Mouse (Mus musculus): ENCODE measurements at regions not wholly inside any gene's neighbourhood (a gene's known extent, or its start where the extent isn't known, plus 50 kb on each side); places are given as distances from the start of the nearest gene placed in this dataset.

- H3K9ac ChIP-seq (replicated peaks; ENCODE audit: low read depth, low read length): no peak overlapping the region
- no peak overlapping the region for H3K4me2 ChIP-seq (ENCODE audit: low read depth, low read length)
- no peak for ATAC-seq (ENCODE audit: insufficient read depth, low read depth)
- H3K4me3 ChIP-seq (ENCODE audit: low read depth, low read length): no peak overlapping the region
- DNase-seq (ENCODE audit: low spot score): no peak
- no peaks in the 10 kb centered on the region for H3K27me3 ChIP-seq (ENCODE audit: control insufficient read depth, insufficient read depth, low read length)
- 75% methylated on average over 2 of the region's 2 CpGs for WGBS
- TF ChIP-seq CTCF (IDR thresholded peaks at IDR 0.05; ENCODE audit: low read depth): no peak
- no peak for TF ChIP-seq EP300 (IDR thresholded peaks at IDR 0.05; ENCODE audit: low read depth)
- H3K4me1 ChIP-seq (ENCODE audit: control insufficient read depth, insufficient read depth): no peaks in the 10 kb centered on the region
- H3K9me3 ChIP-seq (replicated peaks; ENCODE audit: control insufficient read depth, low read length): no peaks in the 10 kb centered on the region
- H3K27ac ChIP-seq (ENCODE audit: low read depth): no peak overlapping the region
- H3K36me3 ChIP-seq (replicated peaks; ENCODE audit: control insufficient read depth, insufficient read depth, low read length): no peaks in the 10 kb centered on the region
Measured at GRCm38 (mm10) chr4:26965831-26966230, 619.1 kb upstream of the Manea start.

GRCm38 (mm10) chr4:26964850-26965249 is 618.2 kb upstream of the Manea start:
- DNase-seq (ENCODE audit: low spot score) (no peak), ATAC-seq (ENCODE audit: insufficient read depth, low read depth) (no peak)
- no peak for TF ChIP-seq CTCF (IDR thresholded peaks at IDR 0.05; ENCODE audit: low read depth)
- no peak for TF ChIP-seq EP300 (IDR thresholded peaks at IDR 0.05; ENCODE audit: low read depth)
- no peaks in the 10 kb centered on the region for H3K27me3 ChIP-seq (ENCODE audit: control insufficient read depth, insufficient read depth, low read length)
- H3K4me3 ChIP-seq (ENCODE audit: low read depth, low read length): no peak overlapping the region
- H3K27ac ChIP-seq (ENCODE audit: low read depth): no peak overlapping the region
- no peak overlapping the region for H3K4me2 ChIP-seq (ENCODE audit: low read depth, low read length)
- no peaks in the 10 kb centered on the region for H3K36me3 ChIP-seq (replicated peaks; ENCODE audit: control insufficient read depth, insufficient read depth, low read length)
- no peaks in the 10 kb centered on the region for H3K9me3 ChIP-seq (replicated peaks; ENCODE audit: control insufficient read depth, low read length)
- WGBS: 65% methylated on average over 2 of the region's 2 CpGs
- H3K9ac ChIP-seq (replicated peaks; ENCODE audit: low read depth, low read length): no peak overlapping the region
- no peaks in the 10 kb centered on the region for H3K4me1 ChIP-seq (ENCODE audit: control insufficient read depth, insufficient read depth)

GRCm38 (mm10) chr4:26944617-26945016 is 597.9 kb upstream of the Manea start:
- no peaks in the 10 kb centered on the region for H3K27me3 ChIP-seq (ENCODE audit: control insufficient read depth, insufficient read depth, low read length)
- no peak for DNase-seq (ENCODE audit: low spot score)
- no peaks in the 10 kb centered on the region for H3K36me3 ChIP-seq (replicated peaks; ENCODE audit: control insufficient read depth, insufficient read depth, low read length)
- no peaks in the 10 kb centered on the region for H3K4me1 ChIP-seq (ENCODE audit: control insufficient read depth, insufficient read depth)
- no peak overlapping the region for H3K4me3 ChIP-seq (ENCODE audit: low read depth, low read length)
- 86% methylated on average over 2 of the region's 2 CpGs for WGBS
- TF ChIP-seq EP300 (IDR thresholded peaks at IDR 0.05; ENCODE audit: low read depth) (no peak), CTCF (IDR thresholded peaks at IDR 0.05; ENCODE audit: low read depth) (no peak)
- H3K9me3 ChIP-seq (replicated peaks; ENCODE audit: control insufficient read depth, low read length): no peaks in the 10 kb centered on the region
- H3K27ac ChIP-seq (ENCODE audit: low read depth): no peak overlapping the region
- ATAC-seq (ENCODE audit: insufficient read depth, low read depth): no peak
- H3K9ac ChIP-seq (replicated peaks; ENCODE audit: low read depth, low read length): no peak overlapping the region
- H3K4me2 ChIP-seq (ENCODE audit: low read depth, low read length): no peak overlapping the region

GRCm38 (mm10) chr4:26933988-26934798 is 587.5 kb upstream of the Manea start:
- 48% methylated on average over 10 of the region's 10 CpGs for WGBS
- no peaks in the 10 kb centered on the region for H3K4me1 ChIP-seq (ENCODE audit: control insufficient read depth, insufficient read depth)
- H3K36me3 ChIP-seq (replicated peaks; ENCODE audit: control insufficient read depth, insufficient read depth, low read length): no peaks in the 10 kb centered on the region
- no peak overlapping the region for H3K4me2 ChIP-seq (ENCODE audit: low read depth, low read length)
- no peak overlapping the region for H3K4me3 ChIP-seq (ENCODE audit: low read depth, low read length)
- ATAC-seq (ENCODE audit: insufficient read depth, low read depth) (0 out of 2 replicates have a peak, but pooled peaks have one; percentile 36), DNase-seq (ENCODE audit: low spot score) (peak; percentile 71)
- H3K27me3 ChIP-seq (ENCODE audit: control insufficient read depth, insufficient read depth, low read length): no peaks in the 10 kb centered on the region
- no peak overlapping the region for H3K9ac ChIP-seq (replicated peaks; ENCODE audit: low read depth, low read length)
- TF ChIP-seq CTCF (IDR thresholded peaks at IDR 0.05; ENCODE audit: low read depth) (no peak), EP300 (IDR thresholded peaks at IDR 0.05; ENCODE audit: low read depth) (no peak)
- H3K9me3 ChIP-seq (replicated peaks; ENCODE audit: control insufficient read depth, low read length): no peaks in the 10 kb centered on the region
- H3K27ac ChIP-seq (ENCODE audit: low read depth): no peak overlapping the region

GRCm38 (mm10) chr4:26929879-26930481 is 583.3 kb upstream of the Manea start:
- Histone ChIP-seq H3K4me3 (ENCODE audit: low read depth, low read length) (no peak overlapping the region), H3K27me3 (ENCODE audit: control insufficient read depth, insufficient read depth, low read length) (no peaks in the 10 kb centered on the region), H3K4me2 (ENCODE audit: low read depth, low read length) (no peak overlapping the region), H3K27ac (ENCODE audit: low read depth) (no peak overlapping the region), H3K9me3 (replicated peaks; ENCODE audit: control insufficient read depth, low read length) (no peaks in the 10 kb centered on the region), H3K36me3 (replicated peaks; ENCODE audit: control insufficient read depth, insufficient read depth, low read length) (no peaks in the 10 kb centered on the region), H3K4me1 (ENCODE audit: control insufficient read depth, insufficient read depth) (no peaks in the 10 kb centered on the region), H3K9ac (replicated peaks; ENCODE audit: low read depth, low read length) (no peak overlapping the region)
- DNase-seq (ENCODE audit: low spot score) (peak; percentile 9), ATAC-seq (ENCODE audit: insufficient read depth, low read depth) (no peak)
- TF ChIP-seq CTCF (IDR thresholded peaks at IDR 0.05; ENCODE audit: low read depth) (peak; percentile 45), EP300 (IDR thresholded peaks at IDR 0.05; ENCODE audit: low read depth) (no peak)
- 58% methylated on average over 6 of the region's 6 CpGs for WGBS

All from heart, postnatal 0 days (tissue).